Mouse (Mus musculus): ENCODE measurements around the gene Med11.

- TF ChIP-seq GATA1 (IDR thresholded peaks at IDR 0.05; ENCODE audit: low read length) (no peak), TAL1 (IDR thresholded peaks at IDR 0.05; ENCODE audit: low read length) (no peak)
These were observed 18.7 kb upstream of the Med11 start for GRCm38 (mm10) chr11:70432895-70433568.
